Mouse (Mus musculus) right cerebral cortex, adult 2 months (tissue): Measurements from ENCODE around the gene Hpd.
"Not testable (repeated sequence)": the region's sequence is repeated elsewhere in the genome, so short reads cannot be mapped to it uniquely, and the experiment has no call there.

Experiments used
- DNase-seq, 2 experiments: peaks; one replicate each; pipeline ENCODE4 v3.0.0; 2021 to 2022; ENCODE audit warnings: low spot score in 2 of 2

The Hpd gene

DNA sequence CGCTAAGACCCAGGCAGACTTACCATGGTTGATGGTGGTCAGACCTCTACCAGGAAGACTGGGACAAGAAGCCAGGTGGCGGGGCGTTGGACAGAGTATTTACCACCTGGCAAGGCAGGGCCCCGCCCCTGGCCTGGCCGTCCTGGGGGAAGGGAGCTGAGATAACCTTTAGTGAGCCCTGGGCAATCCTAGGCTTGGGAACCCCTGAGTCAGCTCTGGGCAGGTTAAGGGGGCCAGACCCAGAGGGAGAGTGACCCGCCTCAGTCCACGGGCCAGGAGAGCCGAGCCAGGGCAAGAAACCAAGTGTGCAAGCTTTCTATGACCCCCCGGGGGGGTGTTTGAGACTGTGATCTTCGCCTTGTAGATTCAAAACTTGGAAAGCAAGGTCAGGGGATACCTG is at the start of gene Hpd:
Hpd (minus strand) TSS at position 77 of the 400 bp plus-strand sequence.
- no peak for DNase-seq

DNA sequence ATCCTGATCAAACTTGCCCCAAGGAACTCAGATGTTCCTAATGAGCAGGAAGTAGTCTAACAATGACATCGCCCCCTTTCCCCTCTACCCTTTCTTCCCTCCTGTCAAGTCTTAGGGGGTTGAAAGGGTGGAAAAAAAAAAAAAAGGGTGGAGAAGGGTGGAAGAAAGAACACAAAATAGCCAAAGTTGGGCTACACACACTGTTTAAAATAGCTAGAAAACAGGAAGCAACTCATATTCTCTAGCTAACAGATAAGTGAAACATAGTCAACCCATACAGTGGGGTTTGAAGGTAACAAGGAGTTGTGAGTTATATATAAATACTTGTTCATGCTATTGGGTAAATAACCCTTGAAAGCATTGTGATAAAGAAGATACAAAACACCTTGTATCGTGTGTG is 49.7 kb upstream of the Hpd start:
- DNase-seq = no peak

DNA sequence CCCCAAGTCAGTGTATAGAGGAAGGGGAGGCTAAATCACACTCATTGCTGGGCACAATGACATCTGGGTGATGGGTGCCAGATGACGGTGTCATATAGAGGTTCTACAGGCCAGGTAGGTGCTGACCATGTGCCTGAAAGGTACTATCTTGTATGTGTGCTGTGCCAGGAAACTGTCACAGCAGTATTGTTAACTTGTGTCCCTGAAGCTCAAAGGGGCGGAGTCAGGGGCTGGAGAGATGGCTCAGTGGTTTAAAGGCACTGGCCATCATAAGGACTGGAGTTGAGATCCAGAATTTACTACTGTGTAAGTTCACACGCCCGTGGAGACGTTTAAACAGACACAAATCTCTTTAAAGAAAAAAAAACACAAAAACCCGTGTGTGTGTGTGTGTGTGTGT is 46.8 kb upstream of the Hpd start:
- no peak for DNase-seq

DNA sequence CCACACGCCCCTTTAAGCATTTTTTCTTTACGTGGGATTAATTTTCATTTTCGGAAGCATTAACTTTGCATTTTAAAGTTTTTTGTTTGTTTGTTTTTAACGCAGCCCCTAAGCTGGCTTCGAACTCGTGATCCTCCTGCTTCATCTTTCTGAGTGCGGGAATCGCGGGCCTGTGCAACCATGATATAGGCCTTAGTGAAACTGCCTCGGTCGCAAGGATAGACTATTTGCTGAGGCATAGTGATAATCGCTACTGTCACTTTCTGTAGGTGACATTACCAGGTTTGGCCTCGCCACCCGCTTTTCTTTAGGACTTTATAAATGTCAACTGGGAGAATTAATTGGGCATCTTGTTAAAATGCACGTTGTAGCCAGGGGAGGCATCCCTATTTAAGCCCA is 46.0 kb upstream of the Hpd start:
- no peak for DNase-seq

DNA sequence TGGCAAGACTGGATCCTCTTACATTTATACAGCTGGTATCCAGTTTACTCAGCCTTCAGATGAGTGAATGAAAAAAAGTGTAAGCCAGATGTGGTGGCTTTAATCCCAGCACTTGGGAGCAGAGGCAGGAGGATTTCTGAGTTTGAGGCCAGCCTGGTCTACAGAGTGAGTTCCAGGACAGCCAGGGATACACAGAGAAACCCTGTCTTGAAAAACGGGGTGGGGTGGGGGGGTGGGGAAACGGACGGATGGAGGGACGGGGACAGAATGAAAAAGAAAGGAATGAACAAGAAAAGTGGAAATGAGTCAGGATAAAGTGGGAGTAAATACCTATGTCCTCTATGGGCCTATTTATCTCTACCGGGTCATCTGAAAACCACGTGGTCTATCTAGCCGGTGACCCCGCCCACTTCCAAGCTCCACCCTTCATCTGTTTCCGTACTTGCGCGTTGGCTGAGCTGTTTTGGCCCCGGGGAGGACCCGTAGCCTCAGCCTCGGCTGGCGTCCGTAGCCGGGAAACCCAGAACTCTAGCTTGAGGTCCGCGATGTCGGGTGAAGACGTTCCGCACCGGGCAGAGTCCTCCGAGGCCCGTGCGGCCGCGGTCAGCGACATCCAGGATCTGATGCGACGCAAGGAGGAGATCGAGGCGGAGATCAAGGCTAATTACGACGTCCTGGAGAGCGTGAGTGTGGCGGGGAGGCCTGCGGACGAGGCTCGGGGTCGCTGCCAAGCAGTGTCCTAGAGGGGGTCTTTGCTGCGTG is 45.4 kb upstream of the Hpd start:
- peak; percentile 98 to 99 for DNase-seq

DNA sequence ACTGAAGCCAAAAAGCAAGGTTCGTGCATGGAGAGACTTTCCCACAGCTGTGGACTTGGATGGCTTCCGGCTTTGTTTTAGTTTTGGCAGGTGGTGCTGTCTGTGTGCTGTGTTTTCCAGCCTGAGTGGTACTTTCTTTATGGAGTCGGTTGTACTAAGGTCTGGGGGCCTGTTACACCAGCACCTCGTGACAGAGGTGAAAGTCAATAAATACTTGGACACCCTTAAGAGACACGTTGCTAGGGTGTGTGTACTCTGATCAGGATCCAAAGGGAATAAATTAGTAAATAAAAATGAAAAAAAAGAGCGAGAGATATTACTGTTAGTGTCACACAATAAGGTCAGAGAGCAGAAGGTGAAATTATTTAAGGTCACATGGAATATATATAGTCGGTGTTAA is 44.3 kb upstream of the Hpd start:
- DNase-seq = no peak

DNA sequence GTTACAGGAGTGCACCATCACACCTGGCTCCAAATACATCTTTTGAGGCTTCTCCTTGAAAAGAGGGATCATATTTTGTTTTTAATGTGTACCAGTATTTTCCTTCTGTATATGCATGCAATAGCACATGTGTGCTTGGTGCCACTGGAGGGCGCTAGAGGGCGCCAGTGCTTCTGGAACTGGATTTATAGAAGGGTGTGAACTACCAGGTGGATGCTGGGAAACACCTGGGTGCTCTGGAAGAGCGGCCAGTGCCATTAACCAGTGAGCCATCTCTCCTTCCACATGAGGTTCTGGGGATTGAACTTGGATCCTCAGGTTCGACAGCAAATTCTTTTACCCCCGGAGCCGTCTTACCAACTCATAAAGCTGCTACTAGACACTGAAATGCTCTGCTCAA is 41.3 kb upstream of the Hpd start:
- DNase-seq = not testable (repeated sequence)

DNA sequence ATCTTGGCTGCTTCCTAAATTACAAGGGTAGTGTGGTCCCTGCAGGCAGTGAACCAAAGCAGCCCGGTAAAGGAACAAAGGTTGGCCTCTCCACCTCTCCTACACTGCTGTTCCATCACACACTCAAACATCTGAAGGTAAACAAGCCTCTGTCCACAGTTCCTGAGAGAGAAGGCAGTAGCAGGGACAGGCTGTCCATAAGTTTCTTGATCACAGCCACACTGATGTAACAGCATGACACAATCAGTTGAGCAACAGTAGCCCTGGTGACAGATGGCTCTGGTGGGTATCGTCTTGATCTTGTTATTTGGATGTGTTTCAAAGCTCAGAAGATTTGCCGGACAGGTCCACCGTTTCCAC is 40.5 kb upstream of the Hpd start:
- no peak for DNase-seq

DNA sequence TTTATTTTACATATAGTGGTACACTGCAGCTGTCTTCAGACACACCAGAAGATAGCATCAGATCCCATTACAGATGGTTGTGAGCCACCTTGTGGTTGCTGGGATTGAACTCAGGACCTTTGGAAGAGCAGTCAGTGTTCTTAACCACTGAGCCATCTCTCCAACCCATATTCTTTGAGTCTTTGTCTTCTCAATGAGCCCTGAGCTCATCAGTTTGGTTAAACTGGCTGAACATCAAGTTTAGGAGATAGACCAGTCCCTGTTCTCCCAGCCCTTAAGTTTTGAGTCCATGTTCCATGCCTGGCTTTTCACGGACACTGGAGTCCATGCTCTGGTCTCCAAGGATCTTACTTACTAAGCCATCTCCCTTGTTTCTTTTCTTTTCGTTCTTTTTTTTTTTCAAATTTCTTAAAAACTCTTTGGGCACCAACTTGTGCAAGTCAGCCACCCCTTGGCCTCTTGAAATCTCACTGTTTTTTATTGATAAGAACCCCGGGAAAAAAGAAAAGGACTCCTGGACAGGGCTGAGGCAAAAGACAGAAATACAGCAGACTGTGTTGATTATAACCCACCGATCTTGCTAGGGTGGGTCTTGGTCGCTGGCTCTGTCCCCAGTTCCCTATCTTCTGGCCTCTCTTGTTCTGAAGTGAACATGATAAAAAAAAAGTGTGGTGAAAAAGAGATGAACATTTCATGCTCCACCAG is 40.0 kb upstream of the Hpd start:
- DNase-seq = not testable (repeated sequence)

DNA sequence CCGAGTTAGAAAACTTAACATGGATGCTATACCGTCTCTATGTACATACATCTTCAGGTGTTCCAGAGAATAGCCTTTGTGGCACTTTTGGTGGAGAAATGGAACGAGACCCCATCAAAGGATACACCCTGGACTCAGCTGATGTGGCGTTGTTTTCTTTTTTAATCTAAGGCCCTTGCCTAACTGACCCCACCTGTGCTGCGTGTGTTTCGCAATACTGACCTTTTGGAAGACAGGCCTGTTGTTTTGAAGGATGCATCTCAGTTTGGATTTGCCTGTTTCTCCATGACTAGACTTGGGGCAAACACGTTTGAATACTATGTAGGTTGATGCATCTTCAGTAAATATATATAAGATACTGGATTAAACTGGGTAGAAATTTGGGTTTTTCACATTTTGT is 21.1 kb upstream of the Hpd start:
- not testable (repeated sequence) for DNase-seq

DNA sequence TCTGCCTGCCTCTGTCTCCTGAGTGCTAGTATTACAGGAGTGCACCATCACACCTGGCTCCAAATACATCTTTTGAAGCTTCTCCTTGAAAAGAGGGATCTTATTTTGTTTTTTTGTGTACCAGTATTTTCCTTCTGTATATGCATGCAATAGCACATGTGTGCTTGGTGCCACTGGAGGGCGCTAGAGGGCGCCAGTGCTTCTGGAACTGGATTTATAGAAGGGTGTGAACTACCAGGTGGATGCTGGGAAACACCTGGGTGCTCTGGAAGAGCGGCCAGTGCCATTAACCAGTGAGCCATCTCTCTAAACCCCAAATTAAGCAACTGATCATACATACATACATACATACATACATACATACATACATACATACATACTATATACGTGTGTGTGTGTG is 20.2 kb upstream of the Hpd start:
- DNase-seq = not testable (repeated sequence)

DNA sequence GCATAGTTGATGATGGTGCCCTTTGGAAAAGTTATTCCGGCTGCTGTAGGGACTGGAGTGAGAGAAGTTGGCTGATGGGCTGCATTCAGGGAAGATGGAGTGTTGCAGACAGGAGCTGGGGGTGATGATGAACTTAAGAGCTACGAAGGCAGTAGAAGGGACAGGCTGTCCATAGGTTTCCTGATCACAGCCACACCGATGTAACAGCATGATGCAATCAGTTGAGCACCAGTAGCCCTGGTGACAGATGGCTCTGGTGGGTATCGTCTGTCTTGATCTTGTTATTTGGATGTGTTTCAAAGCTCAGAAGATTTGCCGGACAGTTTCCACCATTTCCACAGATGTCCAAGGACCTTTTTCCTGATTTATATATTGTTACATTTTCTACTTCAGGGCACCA is 19.5 kb upstream of the Hpd start:
- DNase-seq = no peak

DNA sequence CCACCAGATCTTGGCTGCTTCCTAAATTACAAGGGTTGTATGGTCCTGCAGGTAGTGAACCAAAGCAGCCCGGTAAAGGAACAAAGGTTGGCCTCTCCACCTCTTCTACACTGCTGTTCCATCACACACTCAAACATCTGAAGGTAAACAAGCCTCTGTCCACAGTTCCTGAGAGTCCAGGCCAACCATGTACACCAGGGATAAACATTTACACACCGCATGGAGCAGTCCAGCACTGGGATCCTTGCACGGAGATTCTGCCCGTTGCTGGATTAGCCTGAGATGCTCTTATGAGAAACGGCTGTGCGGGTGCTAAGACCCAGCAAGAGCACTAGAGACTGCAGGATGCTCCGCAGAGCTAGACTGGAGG is 19.0 kb upstream of the Hpd start:
- DNase-seq = no peak

DNA sequence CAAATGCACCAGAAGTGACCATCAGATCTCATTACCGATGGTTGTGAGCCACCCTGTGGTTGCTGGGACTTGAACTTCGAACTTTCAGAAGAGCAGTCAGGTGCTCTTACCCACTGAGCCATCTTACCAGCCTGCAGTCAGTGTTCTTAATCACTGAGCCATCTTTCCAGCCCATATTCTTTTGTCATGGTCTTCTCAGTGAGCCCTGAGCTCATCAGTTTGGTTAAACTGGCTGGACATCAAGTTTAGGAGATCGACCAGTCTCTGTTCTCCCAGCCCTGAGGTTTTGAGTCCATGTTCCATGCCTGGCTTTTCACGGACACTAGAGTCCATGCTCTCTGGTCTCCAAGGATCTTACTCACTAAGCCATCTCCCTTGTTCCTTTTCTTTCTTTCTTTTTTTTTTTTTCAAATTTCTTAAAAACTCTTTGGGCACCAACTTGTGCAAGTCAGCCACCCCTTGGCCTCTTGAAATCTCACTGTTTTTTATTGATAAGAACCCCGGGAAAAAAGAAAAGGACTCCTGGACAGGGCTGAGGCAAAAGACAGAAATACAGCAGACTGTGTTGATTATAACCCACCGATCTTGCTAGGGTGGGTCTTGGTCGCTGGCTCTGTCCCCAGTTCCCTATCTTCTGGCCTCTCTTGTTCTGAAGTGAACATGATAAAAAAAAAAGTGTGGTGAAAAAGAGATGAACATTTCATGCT is 18.4 kb upstream of the Hpd start:
- DNase-seq = not testable (repeated sequence)

DNA sequence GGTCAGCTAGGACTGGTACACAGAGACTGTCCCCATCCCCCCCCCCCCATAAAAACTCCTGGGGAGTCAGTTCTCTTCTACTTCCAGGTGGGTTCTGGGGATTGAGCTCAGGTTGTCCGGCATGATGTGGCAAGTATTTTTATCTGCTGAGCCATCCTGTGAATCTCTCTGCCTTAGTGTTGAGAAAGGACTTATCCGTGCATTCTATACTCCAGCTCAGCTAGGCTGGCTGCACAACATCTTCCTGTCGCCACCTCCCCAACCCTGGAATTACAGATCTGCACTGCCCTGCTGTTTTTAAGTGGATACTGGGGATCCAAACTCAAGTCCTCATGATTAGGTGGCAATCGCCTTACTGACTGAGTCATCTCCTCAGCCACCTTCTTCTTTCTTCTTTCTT is 16.0 kb upstream of the Hpd start:
- no peak for DNase-seq

DNA sequence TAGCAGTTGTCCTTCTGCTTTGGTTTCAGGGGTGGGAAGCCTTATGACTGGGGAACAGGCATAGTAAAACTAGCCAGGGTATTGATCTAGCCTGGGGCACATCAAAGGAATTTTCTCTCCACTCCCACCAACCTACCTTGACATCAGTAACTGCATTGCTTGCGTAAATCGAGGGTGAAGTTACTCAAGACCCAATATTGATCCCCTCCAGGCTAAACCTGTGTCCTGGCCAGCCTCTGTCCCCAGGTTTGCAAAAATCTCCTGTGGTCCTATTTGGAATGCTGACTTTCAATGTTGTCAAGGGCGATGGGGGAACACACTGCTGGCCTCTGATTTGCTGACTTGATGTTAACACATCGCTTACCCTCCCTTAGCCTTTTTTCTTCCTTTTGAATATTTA is 14.2 kb upstream of the Hpd start:
- no peak for DNase-seq

DNA sequence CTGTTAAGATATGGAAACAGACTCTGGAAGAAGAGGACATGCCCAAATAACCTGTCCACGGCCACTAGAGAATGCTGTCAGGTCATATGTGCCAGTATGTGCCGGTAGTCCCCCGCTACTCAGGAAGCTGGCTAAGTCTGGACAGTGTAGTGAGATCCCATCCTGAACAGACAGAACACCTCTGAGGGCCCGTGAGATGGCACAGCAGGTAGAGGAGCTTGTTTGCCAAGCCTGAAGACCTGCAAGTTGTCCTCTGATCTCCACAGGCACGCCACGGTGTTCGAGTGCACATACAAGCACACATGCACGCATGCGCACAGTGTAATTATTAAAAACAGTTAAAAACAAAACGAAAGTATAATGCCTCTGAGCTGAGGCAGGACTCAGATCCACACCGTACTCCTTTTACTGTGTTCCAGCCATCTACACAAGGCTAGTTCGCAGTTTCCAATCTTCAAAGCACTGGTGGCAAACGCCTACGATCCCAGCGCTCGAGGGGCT is 13.0 kb upstream of the Hpd start:
- no peak for DNase-seq

DNA sequence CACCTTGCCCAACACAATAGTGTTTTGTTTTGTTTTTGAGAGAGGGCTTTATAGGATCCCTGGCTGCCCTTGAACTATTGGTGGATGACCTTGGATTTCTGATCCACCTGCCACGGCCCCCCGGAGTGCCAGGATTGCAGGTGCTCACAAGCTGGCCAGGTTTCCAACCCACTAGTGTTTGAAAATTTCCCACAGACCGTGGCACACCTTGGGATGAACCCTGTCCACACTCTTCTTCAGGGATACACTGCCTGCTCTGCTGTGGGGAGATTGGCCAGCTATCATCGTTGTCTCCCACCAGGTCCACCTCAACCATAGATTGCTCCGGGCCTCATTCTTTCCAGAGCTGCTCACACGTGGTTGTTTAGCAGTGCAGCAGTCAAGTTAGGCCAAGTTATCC is 12.3 kb upstream of the Hpd start:
- DNase-seq = no peak

DNA sequence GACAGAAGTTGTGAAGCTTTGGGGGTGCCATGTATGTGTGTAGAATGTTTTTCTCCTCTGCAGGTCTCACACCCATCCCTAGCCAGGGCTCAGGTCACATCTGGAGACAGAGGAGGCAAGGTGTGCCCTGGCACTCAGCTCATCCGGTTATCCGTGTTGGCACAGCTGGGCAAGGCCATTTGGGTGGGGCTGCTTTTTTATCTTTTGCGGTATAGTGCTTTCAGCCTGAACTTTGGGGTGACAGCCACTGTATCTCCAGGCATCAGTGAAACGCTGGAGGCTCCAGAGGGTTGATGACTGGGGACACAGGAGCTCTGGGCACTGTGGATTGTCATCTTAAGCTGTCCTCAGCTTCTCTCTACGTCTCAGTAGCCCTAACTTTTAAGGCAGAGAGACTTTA is 10.9 kb upstream of the Hpd start:
- DNase-seq = no peak

DNA sequence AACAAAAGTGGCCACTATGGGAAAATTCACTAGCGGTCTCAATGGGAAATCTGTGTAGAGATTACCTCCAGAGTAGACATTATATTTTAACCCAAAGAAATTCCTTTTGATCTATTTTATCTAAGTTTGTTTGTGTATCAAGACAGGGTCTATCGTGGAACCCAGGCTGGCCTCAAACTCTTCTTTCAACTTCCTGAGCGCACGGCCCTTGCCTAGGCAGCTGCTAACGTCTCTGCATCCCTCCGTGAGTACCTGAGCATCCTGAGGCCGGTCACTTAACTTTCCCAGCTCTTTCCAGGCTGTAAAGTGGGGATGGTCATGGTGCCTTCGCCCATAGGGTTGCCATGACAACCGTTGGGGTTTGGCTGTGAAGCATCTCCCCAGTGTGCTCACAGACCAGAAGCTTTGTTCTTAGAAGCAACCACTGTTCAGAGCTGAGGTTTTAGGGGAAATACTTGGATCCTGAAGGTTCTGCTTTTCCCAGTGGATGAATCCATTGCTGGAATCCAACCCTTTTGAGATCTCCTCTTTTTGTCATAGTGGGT is 10.2 kb upstream of the Hpd start:
- no peak for DNase-seq

DNA sequence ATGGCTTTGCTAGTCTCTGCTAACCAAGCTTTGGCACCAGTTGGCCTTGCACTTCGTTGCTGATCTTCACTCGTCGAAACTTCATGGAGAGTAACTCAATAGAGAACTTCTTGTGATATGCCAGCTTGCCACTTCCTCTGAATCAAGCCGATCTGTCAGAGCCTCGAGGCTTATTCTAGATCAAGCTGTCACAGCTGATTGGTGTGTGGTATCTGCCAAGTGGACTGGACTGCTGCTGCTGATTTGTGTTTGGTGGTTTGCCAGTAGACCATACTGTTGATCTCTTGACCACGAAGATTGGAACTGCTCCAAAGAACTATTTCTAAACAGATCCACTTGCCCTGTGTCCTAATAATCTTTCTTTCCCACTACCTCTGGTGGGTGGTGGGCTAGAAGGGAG is 8.9 kb upstream of the Hpd start:
- no peak for DNase-seq

DNA sequence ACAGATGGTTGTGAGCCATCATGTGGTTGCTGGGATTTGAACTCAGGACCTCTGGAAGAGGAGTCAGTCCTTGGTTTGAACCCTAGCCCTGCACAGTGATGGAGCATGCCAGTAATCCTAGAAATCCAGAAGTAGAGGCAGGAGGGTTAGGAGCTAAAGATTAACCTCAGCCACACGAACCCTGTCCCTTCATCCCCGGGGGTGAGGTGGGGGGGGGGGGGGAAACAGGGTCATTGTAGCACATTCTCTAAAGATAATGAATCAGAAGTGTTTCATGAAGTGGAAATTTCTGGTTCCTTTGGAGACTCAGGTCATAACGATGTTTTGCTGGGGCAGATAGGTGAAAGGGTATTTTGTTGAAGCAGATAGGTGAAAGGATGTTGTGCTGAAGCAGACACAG is 8.4 kb upstream of the Hpd start:
- no peak for DNase-seq

DNA sequence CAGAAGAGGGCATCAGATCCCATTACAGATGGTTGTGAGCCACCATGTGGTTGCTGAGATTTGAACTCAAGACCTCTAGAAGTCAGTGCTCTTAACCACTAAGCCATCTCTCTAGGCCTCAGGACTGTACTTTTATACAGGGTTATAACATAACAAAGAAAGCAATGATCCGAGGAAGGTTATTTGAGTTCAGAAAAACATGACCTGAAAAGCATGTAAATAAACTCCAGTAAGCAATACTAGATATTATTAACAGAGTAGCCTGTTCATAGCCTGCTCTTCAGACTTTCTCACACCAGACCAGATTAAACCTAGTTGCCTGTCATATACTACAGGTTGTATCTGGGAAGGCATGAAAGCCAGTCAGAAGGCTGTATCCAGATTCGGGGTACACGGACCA is 4.8 kb upstream of the Hpd start:
- no peak for DNase-seq
